Mouse (Mus musculus): Measurements from ENCODE around the gene Snrnp200. TPM values are rescaled to one million over a fixed set of nuclear protein-coding genes. Genes with fewer than 3 reads are reported as not detected.

Gene Snrnp200
- polyA plus RNA-seq, 1 experiment from 2014 or later: 67.2 TPM

DNA sequence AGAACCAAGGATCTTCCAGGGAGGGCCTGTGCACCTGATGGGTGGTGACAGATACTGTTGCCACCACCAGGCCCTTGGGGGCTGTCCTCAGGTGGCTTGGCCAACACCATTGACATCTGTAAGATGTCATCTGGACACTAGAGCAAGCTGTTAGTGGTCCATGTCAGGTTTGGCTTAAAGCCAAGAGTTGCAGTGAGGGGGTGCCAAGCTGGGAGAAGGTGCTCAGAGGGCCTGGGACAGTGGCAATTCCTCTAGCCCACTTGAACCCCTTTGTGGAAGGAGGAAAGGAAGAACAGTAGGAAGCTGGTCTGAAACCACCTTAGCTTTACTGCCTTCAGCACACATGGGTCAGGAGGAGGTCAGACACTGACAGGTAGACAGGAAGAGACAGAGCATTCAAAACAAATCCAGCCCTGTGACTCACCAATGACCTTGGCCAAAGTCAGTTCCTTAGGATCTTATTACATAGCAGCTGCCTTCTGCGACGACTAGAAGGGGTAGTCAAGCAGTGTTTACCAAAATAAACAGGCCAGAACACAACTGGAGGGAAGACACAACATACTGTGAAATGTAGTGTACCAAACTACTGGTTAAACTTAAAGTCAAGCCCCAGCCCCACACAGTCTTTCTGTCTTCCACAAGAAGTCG, 43.8 kb downstream of the Snrnp200 start:
- Histone ChIP-seq H3K27me3 (ENCODE audit: insufficient read depth, low read length) (no peaks in the 10 kb centered on the region), H3K9ac (replicated peaks; ENCODE audit: low read length) (no peak overlapping the region), H3K4me2 (replicated peaks; ENCODE audit: low read depth, low read length) (no peak overlapping the region), H3K4me1 (ENCODE audit: insufficient read depth, low read length) (peaks cover 23% of the 10 kb centered on the region), H3K4me3 (ENCODE audit: low read length) (no peak overlapping the region), H3K27ac (ENCODE audit: low read length) (0 out of 2 replicates have a peak overlapping the region, but pooled peaks have one; percentile 37), H3K36me3 (ENCODE audit: insufficient read depth, low read length) (peaks cover 12% of the 10 kb centered on the region; the same call in 1 of the 2 replicates), H3K9me3 (ENCODE audit: low read length) (no peaks in the 10 kb centered on the region)
- no peak for ATAC-seq (ENCODE audit: low FRiP score, low TSS enrichment)
- WGBS: 21% methylated on average over 3 of the region's 3 CpGs

GRCm38 (mm10) chr2:127252787-127253186, 44.6 kb downstream of the Snrnp200 start:
- Histone ChIP-seq H3K9ac (replicated peaks; ENCODE audit: low read length) (no peak overlapping the region), H3K27ac (ENCODE audit: low read length) (0 out of 2 replicates have a peak overlapping the region, but pooled peaks have one; percentile 37), H3K4me2 (replicated peaks; ENCODE audit: low read depth, low read length) (no peak overlapping the region), H3K36me3 (ENCODE audit: insufficient read depth, low read length) (peaks cover 19% of the 10 kb centered on the region), H3K4me3 (ENCODE audit: low read length) (no peak overlapping the region), H3K9me3 (ENCODE audit: low read length) (no peaks in the 10 kb centered on the region), H3K4me1 (ENCODE audit: insufficient read depth, low read length) (peaks cover 21% of the 10 kb centered on the region), H3K27me3 (ENCODE audit: insufficient read depth, low read length) (no peaks in the 10 kb centered on the region)
- 33% methylated on average over 5 of the region's 5 CpGs for WGBS
- ATAC-seq (ENCODE audit: low FRiP score, low TSS enrichment): no peak

- no peak overlapping the region for H3K9ac ChIP-seq (replicated peaks; ENCODE audit: low read length)
- H3K9me3 ChIP-seq (ENCODE audit: low read length): no peaks in the 10 kb centered on the region
- H3K4me2 ChIP-seq (replicated peaks; ENCODE audit: low read depth, low read length): no peak overlapping the region
- WGBS: 75% methylated on average over 3 of the region's 3 CpGs
- H3K27me3 ChIP-seq (ENCODE audit: insufficient read depth, low read length): no peaks in the 10 kb centered on the region
- peaks cover 12% of the 10 kb centered on the region for H3K4me1 ChIP-seq (ENCODE audit: insufficient read depth, low read length)
- no peak overlapping the region for H3K4me3 ChIP-seq (ENCODE audit: low read length)
- no peak for ATAC-seq (ENCODE audit: low FRiP score, low TSS enrichment)
- 0 out of 2 replicates have a peak overlapping the region, but pooled peaks have one; percentile 5 for H3K27ac ChIP-seq (ENCODE audit: low read length)
- H3K36me3 ChIP-seq (ENCODE audit: insufficient read depth, low read length): peaks cover 38% of the 10 kb centered on the region
Observed at GRCm38 (mm10) chr2:127254604-127255134, 46.5 kb downstream of the Snrnp200 start.

GRCm38 (mm10) chr2:127255294-127255693, 47.1 kb downstream of the Snrnp200 start:
- H3K27ac ChIP-seq (ENCODE audit: low read length): 0 out of 2 replicates have a peak overlapping the region, but pooled peaks have one; percentile 5
- no peak overlapping the region for H3K4me2 ChIP-seq (replicated peaks; ENCODE audit: low read depth, low read length)
- no peak for ATAC-seq (ENCODE audit: low FRiP score, low TSS enrichment)
- H3K4me3 ChIP-seq (ENCODE audit: low read length): no peak overlapping the region
- peaks cover 12% of the 10 kb centered on the region for H3K4me1 ChIP-seq (ENCODE audit: insufficient read depth, low read length)
- no peak overlapping the region for H3K9ac ChIP-seq (replicated peaks; ENCODE audit: low read length)
- H3K9me3 ChIP-seq (ENCODE audit: low read length): no peaks in the 10 kb centered on the region
- H3K27me3 ChIP-seq (ENCODE audit: insufficient read depth, low read length): no peaks in the 10 kb centered on the region
- H3K36me3 ChIP-seq (ENCODE audit: insufficient read depth, low read length): peaks cover 40% of the 10 kb centered on the region
- 43% methylated on average over 6 of the region's 6 CpGs for WGBS

GRCm38 (mm10) chr2:127259340-127259739, 51.2 kb downstream of the Snrnp200 start:
- no peak for ATAC-seq (ENCODE audit: low FRiP score, low TSS enrichment)
- no peaks in the 10 kb centered on the region for H3K9me3 ChIP-seq (ENCODE audit: low read length)
- 75% methylated on average over 5 of the region's 5 CpGs for WGBS

DNA sequence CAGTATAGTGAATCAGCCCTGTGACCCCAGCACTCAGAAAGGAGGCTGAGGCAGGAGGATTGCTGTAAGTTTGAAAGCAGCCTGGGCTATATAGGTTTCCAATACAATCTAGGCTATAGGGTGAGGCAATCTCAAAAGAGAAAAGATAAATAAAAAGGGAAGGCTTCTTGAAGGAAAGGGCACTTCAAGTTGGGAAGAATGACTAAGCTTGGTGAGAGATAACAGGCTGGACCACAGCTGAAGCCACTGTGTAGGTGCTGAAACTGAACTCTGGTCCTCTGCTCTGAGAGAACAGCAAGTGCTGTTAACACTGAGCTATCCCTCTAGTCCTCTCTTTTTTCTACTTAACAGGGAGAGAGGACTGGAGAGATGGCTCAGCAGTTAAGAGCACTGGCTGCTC, 54.3 kb downstream of the Snrnp200 start:
- no peak overlapping the region for H3K4me2 ChIP-seq (replicated peaks; ENCODE audit: low read depth, low read length)
- H3K4me3 ChIP-seq (ENCODE audit: low read length): no peak overlapping the region
- H3K36me3 ChIP-seq (ENCODE audit: insufficient read depth, low read length): peaks cover 23% of the 10 kb centered on the region
- no peak overlapping the region for H3K9ac ChIP-seq (replicated peaks; ENCODE audit: low read length)
- H3K4me1 ChIP-seq (ENCODE audit: insufficient read depth, low read length): no peaks in the 10 kb centered on the region
- no peaks in the 10 kb centered on the region for H3K27me3 ChIP-seq (ENCODE audit: insufficient read depth, low read length)
- ATAC-seq (ENCODE audit: low FRiP score, low TSS enrichment): no peak
- no peak overlapping the region for H3K27ac ChIP-seq (ENCODE audit: low read length)
- H3K9me3 ChIP-seq (ENCODE audit: low read length): no peaks in the 10 kb centered on the region

More at GRCm38 (mm10) chr2:127259340-127259739, 51.2 kb downstream of the Snrnp200 start:
- peaks cover 40% of the 10 kb centered on the region for H3K36me3 ChIP-seq (ENCODE audit: insufficient read depth, low read length)
- H3K9ac ChIP-seq (replicated peaks; ENCODE audit: low read length): no peak overlapping the region
- no peaks in the 10 kb centered on the region; the same call in 1 of the 2 replicates for H3K4me1 ChIP-seq (ENCODE audit: insufficient read depth, low read length)
- no peak overlapping the region for H3K27ac ChIP-seq (ENCODE audit: low read length)
- H3K27me3 ChIP-seq (ENCODE audit: insufficient read depth, low read length): no peaks in the 10 kb centered on the region
- H3K4me3 ChIP-seq (ENCODE audit: low read length): no peak overlapping the region
- no peak overlapping the region for H3K4me2 ChIP-seq (replicated peaks; ENCODE audit: low read depth, low read length)

GRCm38 (mm10) chr2:127267854-127268253, 59.7 kb downstream of the Snrnp200 start:
- ATAC-seq (ENCODE audit: low FRiP score, low TSS enrichment): no peak
- H3K27ac ChIP-seq (ENCODE audit: low read length): no peak overlapping the region

GRCm38 (mm10) chr2:127269491-127270299, 61.5 kb downstream of the Snrnp200 start, which contains the start of gene Stard7:
TSS of gene Stard7 (plus strand) at chr2:127270218.
- WGBS: under 1% methylated on average over 45 of the region's 49 CpGs
- Histone ChIP-seq H3K4me3 (ENCODE audit: low read length) (peak within 1 kb of the TSS; percentile 97), H3K9me3 (ENCODE audit: low read length) (no peaks in the 10 kb centered on the region), H3K4me1 (ENCODE audit: insufficient read depth, low read length) (peaks cover 3% of the 10 kb centered on the region), H3K36me3 (ENCODE audit: insufficient read depth, low read length) (no peaks in the 10 kb centered on the region), H3K27me3 (ENCODE audit: insufficient read depth, low read length) (no peaks in the 10 kb centered on the region), H3K27ac (ENCODE audit: low read length) (peak within 1 kb of the TSS; percentile 99), H3K4me2 (replicated peaks; ENCODE audit: low read depth, low read length) (peak within 1 kb of the TSS; percentile 79), H3K9ac (replicated peaks; ENCODE audit: low read length) (peak within 1 kb of the TSS; percentile 89)
- ATAC-seq (ENCODE audit: low FRiP score, low TSS enrichment): peak; percentile 99

More at GRCm38 (mm10) chr2:127267854-127268253, 59.7 kb downstream of the Snrnp200 start:
- Histone ChIP-seq H3K9me3 (ENCODE audit: low read length) (no peaks in the 10 kb centered on the region), H3K4me2 (replicated peaks; ENCODE audit: low read depth, low read length) (no peak overlapping the region), H3K36me3 (ENCODE audit: insufficient read depth, low read length) (no peaks in the 10 kb centered on the region), H3K9ac (replicated peaks; ENCODE audit: low read length) (no peak overlapping the region), H3K4me1 (ENCODE audit: insufficient read depth, low read length) (peaks cover 3% of the 10 kb centered on the region), H3K27me3 (ENCODE audit: insufficient read depth, low read length) (no peaks in the 10 kb centered on the region), H3K4me3 (ENCODE audit: low read length) (no peak overlapping the region)
- 54% methylated on average over 4 of the region's 4 CpGs for WGBS

- no peaks in the 10 kb centered on the region for H3K9me3 ChIP-seq (ENCODE audit: low read length)
- no peaks in the 10 kb centered on the region for H3K36me3 ChIP-seq (ENCODE audit: insufficient read depth, low read length)
- peaks cover 6% of the 10 kb centered on the region for H3K4me1 ChIP-seq (ENCODE audit: insufficient read depth, low read length)
- peak; percentile 96 for ATAC-seq (ENCODE audit: low FRiP score, low TSS enrichment)
- peak overlapping the region; percentile 99 for H3K27ac ChIP-seq (ENCODE audit: low read length)
- peak overlapping the region; percentile 97 for H3K4me3 ChIP-seq (ENCODE audit: low read length)
- H3K4me2 ChIP-seq (replicated peaks; ENCODE audit: low read depth, low read length): peak overlapping the region; percentile 79
- under 1% methylated on average over 70 of the region's 75 CpGs for WGBS
- no peaks in the 10 kb centered on the region for H3K27me3 ChIP-seq (ENCODE audit: insufficient read depth, low read length)
- H3K9ac ChIP-seq (replicated peaks; ENCODE audit: low read length): peak overlapping the region; percentile 89
Observed at GRCm38 (mm10) chr2:127270300-127271041, 62.3 kb downstream of the Snrnp200 start.

Measured in kidney, embryonic 16.5 days (tissue).